Mouse (Mus musculus): ENCODE results near the gene Astn2.

DNA sequence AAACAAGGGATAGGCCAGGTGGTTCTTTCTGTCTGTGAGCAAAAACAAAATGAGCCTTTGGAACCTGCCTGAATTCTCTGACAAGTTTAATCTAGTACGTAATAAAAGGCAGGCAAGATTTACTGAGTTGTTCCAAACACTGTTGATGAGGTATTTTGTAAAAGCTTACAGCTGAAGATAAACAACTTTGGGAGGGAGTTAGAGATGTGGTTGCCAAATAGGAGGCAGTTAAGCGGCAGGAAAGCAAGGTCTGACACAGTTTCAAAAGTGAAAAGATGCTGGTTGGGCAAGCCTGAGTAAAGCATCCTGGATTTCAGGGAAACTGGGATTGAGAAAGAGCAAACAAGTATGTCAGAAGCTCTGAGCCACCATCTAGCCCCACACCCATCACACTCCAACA is 59.8 kb downstream of the Astn2 start:
- TF ChIP-seq POLR2A (IDR thresholded peaks at IDR 0.05; ENCODE audit: control insufficient read depth, extremely low read depth, insufficient read depth, low read length, poor library complexity): no peak
- TF ChIP-seq CTCF (IDR thresholded peaks at IDR 0.05; ENCODE audit: borderline replicate concordance, control insufficient read depth, extremely low read depth, insufficient read depth, low read length, poor library complexity): no peak
